Mouse (Mus musculus): ENCODE measurements around the gene March4. TPM values are rescaled to one million over a fixed set of nuclear protein-coding genes. Genes with fewer than 3 reads are reported as not detected.

March4 gene
- polyA plus RNA-seq, 1 experiment from 2014 or later: 0.08 TPM

- H3K9ac ChIP-seq (ENCODE audit: low read length): no peak overlapping the region
- H3K9me3 ChIP-seq (ENCODE audit: control insufficient read depth, low read length): no peaks in the 10 kb centered on the region
- peak overlapping the region; percentile 24; the same call in 1 of the 2 replicates for H3K4me3 ChIP-seq (ENCODE audit: low read depth, low read length)
- DNase-seq (ENCODE audit: low spot score): no peak
- peak; percentile 48; the same call in 1 of the 2 replicates for ATAC-seq (ENCODE audit: low FRiP score, low TSS enrichment)
- no peak overlapping the region for H3K27ac ChIP-seq (replicated peaks)
- WGBS: 2% methylated on average over 29 of the region's 36 CpGs
- H3K4me1 ChIP-seq (replicated peaks; ENCODE audit: control insufficient read depth, insufficient read depth): no peaks in the 10 kb centered on the region
- H3K27me3 ChIP-seq (ENCODE audit: control insufficient read depth, insufficient read depth, low read length): peaks cover 3% of the 10 kb centered on the region; the same call in 1 of the 2 replicates
- H3K4me2 ChIP-seq (replicated peaks; ENCODE audit: low read depth): peak overlapping the region; percentile 48; the same call in 1 of the 2 replicates
- H3K36me3 ChIP-seq (ENCODE audit: control insufficient read depth, insufficient read depth, low read length): no peaks in the 10 kb centered on the region
- TF ChIP-seq EP300 (optimal IDR thresholded peaks at IDR 0.05): no peak
- no peak for TF ChIP-seq CTCF (IDR thresholded peaks at IDR 0.05; ENCODE audit: low read depth)
These were observed 782 bp downstream of the March4 start for GRCm38 (mm10) chr1:72535725-72536571.

- Histone ChIP-seq H3K9ac (ENCODE audit: low read length) (no peak overlapping the region), H3K27ac (replicated peaks) (no peak overlapping the region), H3K27me3 (ENCODE audit: control insufficient read depth, insufficient read depth, low read length) (peaks cover 3% of the 10 kb centered on the region; the same call in 1 of the 2 replicates), H3K4me3 (ENCODE audit: low read depth, low read length) (no peak overlapping the region), H3K4me2 (replicated peaks; ENCODE audit: low read depth) (no peak overlapping the region), H3K4me1 (replicated peaks; ENCODE audit: control insufficient read depth, insufficient read depth) (no peaks in the 10 kb centered on the region), H3K9me3 (ENCODE audit: control insufficient read depth, low read length) (no peaks in the 10 kb centered on the region), H3K36me3 (ENCODE audit: control insufficient read depth, insufficient read depth, low read length) (no peaks in the 10 kb centered on the region)
- DNase-seq (ENCODE audit: low spot score) (no peak), ATAC-seq (ENCODE audit: low FRiP score, low TSS enrichment) (no peak)
- TF ChIP-seq CTCF (IDR thresholded peaks at IDR 0.05; ENCODE audit: low read depth) (no peak), EP300 (optimal IDR thresholded peaks at IDR 0.05) (no peak)
These were observed 3.3 kb downstream of the March4 start for GRCm38 (mm10) chr1:72533439-72533838.

- no peak for DNase-seq (ENCODE audit: low spot score)
- WGBS: 82% methylated on average over 5 of the region's 5 CpGs
- TF ChIP-seq EP300 (optimal IDR thresholded peaks at IDR 0.05): no peak
- no peak for TF ChIP-seq CTCF (IDR thresholded peaks at IDR 0.05; ENCODE audit: low read depth)
- no peaks in the 10 kb centered on the region for H3K4me1 ChIP-seq (replicated peaks; ENCODE audit: control insufficient read depth, insufficient read depth)
- H3K9ac ChIP-seq (ENCODE audit: low read length): no peak overlapping the region
- ATAC-seq (ENCODE audit: low FRiP score, low TSS enrichment): no peak
- H3K4me2 ChIP-seq (replicated peaks; ENCODE audit: low read depth): no peak overlapping the region
- H3K9me3 ChIP-seq (ENCODE audit: control insufficient read depth, low read length): no peaks in the 10 kb centered on the region
- H3K27me3 ChIP-seq (ENCODE audit: control insufficient read depth, insufficient read depth, low read length): peaks cover 3% of the 10 kb centered on the region; the same call in 1 of the 2 replicates
- H3K4me3 ChIP-seq (ENCODE audit: low read depth, low read length): no peak overlapping the region
- H3K36me3 ChIP-seq (ENCODE audit: control insufficient read depth, insufficient read depth, low read length): no peaks in the 10 kb centered on the region
- H3K27ac ChIP-seq (replicated peaks): no peak overlapping the region
These were observed 3.8 kb downstream of the March4 start for GRCm38 (mm10) chr1:72532926-72533325.

GRCm38 (mm10) chr1:72530516-72531196 is 6.1 kb downstream of the March4 start:
- Histone ChIP-seq H3K4me3 (ENCODE audit: low read depth, low read length) (no peak overlapping the region), H3K27ac (replicated peaks) (no peak overlapping the region), H3K27me3 (ENCODE audit: control insufficient read depth, insufficient read depth, low read length) (no peaks in the 10 kb centered on the region), H3K9ac (ENCODE audit: low read length) (no peak overlapping the region), H3K4me1 (replicated peaks; ENCODE audit: control insufficient read depth, insufficient read depth) (no peaks in the 10 kb centered on the region), H3K36me3 (ENCODE audit: control insufficient read depth, insufficient read depth, low read length) (no peaks in the 10 kb centered on the region), H3K4me2 (replicated peaks; ENCODE audit: low read depth) (no peak overlapping the region), H3K9me3 (ENCODE audit: control insufficient read depth, low read length) (no peaks in the 10 kb centered on the region)
- no peak for ATAC-seq (ENCODE audit: low FRiP score, low TSS enrichment)
- TF ChIP-seq EP300 (optimal IDR thresholded peaks at IDR 0.05): no peak
- TF ChIP-seq CTCF (IDR thresholded peaks at IDR 0.05; ENCODE audit: low read depth): no peak
- 74% methylated on average over 8 of the region's 8 CpGs for WGBS
- no peak for DNase-seq (ENCODE audit: low spot score)

GRCm38 (mm10) chr1:72529192-72529591 is 7.5 kb downstream of the March4 start:
- Histone ChIP-seq H3K36me3 (ENCODE audit: control insufficient read depth, insufficient read depth, low read length) (no peaks in the 10 kb centered on the region), H3K27ac (replicated peaks) (no peak overlapping the region), H3K4me3 (ENCODE audit: low read depth, low read length) (no peak overlapping the region), H3K27me3 (ENCODE audit: control insufficient read depth, insufficient read depth, low read length) (no peaks in the 10 kb centered on the region), H3K9ac (ENCODE audit: low read length) (no peak overlapping the region), H3K9me3 (ENCODE audit: control insufficient read depth, low read length) (no peaks in the 10 kb centered on the region), H3K4me2 (replicated peaks; ENCODE audit: low read depth) (no peak overlapping the region), H3K4me1 (replicated peaks; ENCODE audit: control insufficient read depth, insufficient read depth) (no peaks in the 10 kb centered on the region)
- 82% methylated on average over 4 of the region's 4 CpGs for WGBS
- ATAC-seq (ENCODE audit: low FRiP score, low TSS enrichment) (no peak), DNase-seq (ENCODE audit: low spot score) (no peak)
- no peak for TF ChIP-seq EP300 (optimal IDR thresholded peaks at IDR 0.05)
- TF ChIP-seq CTCF (IDR thresholded peaks at IDR 0.05; ENCODE audit: low read depth): no peak

- 30% methylated on average over 6 of the region's 6 CpGs for WGBS
- no peak for DNase-seq (ENCODE audit: low spot score)
These were observed 13.1 kb downstream of the March4 start for GRCm38 (mm10) chr1:72523601-72524000.

More at GRCm38 (mm10) chr1:72523601-72524000, 13.1 kb downstream of the March4 start:
- TF ChIP-seq CTCF (IDR thresholded peaks at IDR 0.05; ENCODE audit: low read depth) (no peak), EP300 (optimal IDR thresholded peaks at IDR 0.05) (no peak)
- no peaks in the 10 kb centered on the region for H3K27me3 ChIP-seq (ENCODE audit: control insufficient read depth, insufficient read depth, low read length)
- no peaks in the 10 kb centered on the region for H3K36me3 ChIP-seq (ENCODE audit: control insufficient read depth, insufficient read depth, low read length)
- H3K4me2 ChIP-seq (replicated peaks; ENCODE audit: low read depth): no peak overlapping the region
- no peak overlapping the region for H3K27ac ChIP-seq (replicated peaks)
- H3K9me3 ChIP-seq (ENCODE audit: control insufficient read depth, low read length): no peaks in the 10 kb centered on the region
- H3K4me1 ChIP-seq (replicated peaks; ENCODE audit: control insufficient read depth, insufficient read depth): no peaks in the 10 kb centered on the region
- no peak overlapping the region for H3K4me3 ChIP-seq (ENCODE audit: low read depth, low read length)
- no peak for ATAC-seq (ENCODE audit: low FRiP score, low TSS enrichment)
- H3K9ac ChIP-seq (ENCODE audit: low read length): no peak overlapping the region
